ENCODE assay signal across 8 mouse cellular contexts in the genomic region with DNA sequence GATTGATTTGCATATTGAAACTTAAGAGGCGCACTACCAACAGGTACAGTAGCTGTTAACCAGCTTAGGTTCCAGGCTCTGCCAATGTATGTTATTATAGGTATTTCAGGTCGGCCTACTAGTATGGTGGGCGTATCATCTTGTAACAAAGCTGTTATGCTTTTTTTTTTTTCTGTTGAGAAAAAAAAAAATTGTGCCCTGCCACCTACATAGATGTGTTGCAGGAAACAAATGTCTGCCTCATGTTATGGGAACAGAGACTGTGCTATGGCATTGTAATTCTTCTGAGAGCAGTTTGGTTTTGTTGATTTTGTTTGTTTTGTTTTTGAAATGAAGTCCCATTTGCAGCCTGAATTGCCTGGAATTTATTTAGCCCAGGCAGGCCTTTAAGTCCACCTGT. TPM values are rescaled to one million over a fixed set of nuclear protein-coding genes. Genes with fewer than 3 reads are reported as not detected.
A peak's percentile ranks its signal among the peaks of the same experiment; 100 is the strongest.
DNase-seq lines count a peak whose midpoint lies in the region; ATAC-seq and TF ChIP-seq lines count a peak whose summit lies in the region.

No protein-coding gene starts in this region.

- no peaks in the 10 kb centered on the region for H3K27me3 ChIP-seq in kidney, adult 2 months (replicated peaks; ENCODE audit: control insufficient read depth, insufficient read depth, low read length)
- H3K27me3 ChIP-seq in hindbrain, embryonic 12.5 days = no peaks in the 10 kb centered on the region
- no peaks in the 10 kb centered on the region for H3K27me3 ChIP-seq in midbrain, embryonic 12.5 days

- peak overlapping the region; percentile 81 for H3K4me2 ChIP-seq in hindbrain, embryonic 12.5 days (replicated peaks)
- H3K4me2 ChIP-seq in midbrain, embryonic 12.5 days (replicated peaks) = peak overlapping the region; percentile 68

- ATAC-seq in hindbrain, embryonic 12.5 days (ENCODE audit: low FRiP score) = no peak
- no peak for ATAC-seq in midbrain, embryonic 12.5 days (ENCODE audit: low FRiP score, low read depth)
- no peak for ATAC-seq in monocyte, adult 5-6 weeks (replicated peaks; ENCODE audit: insufficient number of reproducible peaks, low FRiP score, low TSS enrichment, poor library complexity, severe bottlenecking)

- H3K4me1 ChIP-seq in kidney, adult 2 months (ENCODE audit: control insufficient read depth, insufficient read depth, low read length) = peaks cover 6% of the 10 kb centered on the region
- H3K4me1 ChIP-seq in bone marrow, adult 2 months (ENCODE audit: control insufficient read depth, insufficient read depth, low read length) = no peaks in the 10 kb centered on the region; the same call in 1 of the 2 replicates
- H3K4me1 ChIP-seq in hindbrain, embryonic 12.5 days = peaks cover 24% of the 10 kb centered on the region
- H3K4me1 ChIP-seq in midbrain, embryonic 12.5 days = peaks cover 30% of the 10 kb centered on the region

- no peak overlapping the region for H3K27ac ChIP-seq in kidney, adult 2 months (ENCODE audit: insufficient read depth, low read depth, low read length)
- no peak overlapping the region for H3K27ac ChIP-seq in bone marrow, adult 2 months (ENCODE audit: control insufficient read depth, insufficient read depth, low read depth, low read length, poor library complexity)
- no peak overlapping the region for H3K27ac ChIP-seq in hindbrain, embryonic 12.5 days
- H3K27ac ChIP-seq in midbrain, embryonic 12.5 days (replicated peaks) = no peak overlapping the region

- no peak for TF ChIP-seq POLR2A in kidney, adult 2 months (IDR thresholded peaks at IDR 0.05; ENCODE audit: low read depth, low read length)
- TF ChIP-seq POLR2A in bone marrow, adult 2 months (IDR thresholded peaks at IDR 0.05; ENCODE audit: borderline replicate concordance, control insufficient read depth, low read depth, low read length) = no peak

- DNase-seq in kidney, adult 2 months = no peak
- no peak for DNase-seq in kidney, adult 8-10 months
- no peak for DNase-seq in right cerebral cortex, postnatal 14 days
- no peak for DNase-seq in spleen, postnatal 10 days (ENCODE audit: low spot score in 2 of 2)

- TF ChIP-seq CTCF in kidney, adult 2 months (conservative IDR thresholded peaks at IDR 0.05; ENCODE audit: insufficient read depth, insufficient read length, low read depth, low read length) = no peak
- TF ChIP-seq CTCF in bone marrow, adult 2 months (IDR thresholded peaks at IDR 0.05; ENCODE audit: control insufficient read depth, insufficient read depth, low read length) = no peak

- H3K9me3 ChIP-seq in hindbrain, embryonic 12.5 days (replicated peaks) = no peaks in the 10 kb centered on the region
- H3K9me3 ChIP-seq in midbrain, embryonic 12.5 days = no peaks in the 10 kb centered on the region

- WGBS in kidney, adult 2 months = 13% methylated on average over 3 of the region's 3 CpGs
- 26% methylated on average over 3 of the region's 3 CpGs for WGBS in bone marrow, adult 2 months
- WGBS in hindbrain, embryonic 12.5 days = 32% methylated on average over 3 of the region's 3 CpGs
- WGBS in midbrain, embryonic 12.5 days = 45% methylated on average over 3 of the region's 3 CpGs

- H3K36me3 ChIP-seq in kidney, adult 2 months (ENCODE audit: control insufficient read depth, insufficient read depth, low read length) = no peaks in the 10 kb centered on the region; the same call in 1 of the 2 replicates
- peaks cover 17% of the 10 kb centered on the region for H3K36me3 ChIP-seq in hindbrain, embryonic 12.5 days
- peaks cover 19% of the 10 kb centered on the region for H3K36me3 ChIP-seq in midbrain, embryonic 12.5 days

- peak overlapping the region; percentile 57; the same call in 1 of the 2 replicates for H3K9ac ChIP-seq in hindbrain, embryonic 12.5 days
- H3K9ac ChIP-seq in midbrain, embryonic 12.5 days (replicated peaks) = peak overlapping the region; percentile 52

- peak overlapping the region; percentile 99 for H3K4me3 ChIP-seq in kidney, adult 2 months (ENCODE audit: insufficient read depth, low read depth, low read length)
- peak overlapping the region; percentile 79 for H3K4me3 ChIP-seq in bone marrow, adult 2 months (replicated peaks; ENCODE audit: control insufficient read depth, low read depth, low read length)
- peak overlapping the region; percentile 92 for H3K4me3 ChIP-seq in hindbrain, embryonic 12.5 days
- H3K4me3 ChIP-seq in midbrain, embryonic 12.5 days = peak overlapping the region; percentile 97

RNA-seq across cellular contexts. Expression of gene Ttc17, which starts 1.0 kb away (rescaled TPM):
- polyA plus RNA-seq in kidney, adult 2 months (2012; rRNA removed) = 12.6 and 14.7 TPM in 2 replicates
- 5.2 and 14.3 TPM in 2 replicates for polyA plus RNA-seq in bone marrow, adult 2 months (2011; ENCODE audit: insufficient read depth, insufficient read length, low replicate concordance, missing spikeins)
- 18.3 and 20.1 TPM in 2 replicates for polyA plus RNA-seq in hindbrain, embryonic 12.5 days (2016; fragmentation: Nextera tagmentation; extraction: Ambion mirVana)
- 17.4 and 20.0 TPM in 2 replicates for polyA plus RNA-seq in midbrain, embryonic 12.5 days (2016; fragmentation: Nextera tagmentation; extraction: Ambion mirVana)
- 39.2 to 67.6 TPM (median 63.9 TPM) in 3 replicates for total RNA-seq in monocyte, adult 5-6 weeks (2017)

RNA-seq across cellular contexts. Expression of gene Api5, which starts 30.5 kb away (rescaled TPM):
- 19.5 and 24.2 TPM in 2 replicates for polyA plus RNA-seq in kidney, adult 2 months (2012; rRNA removed)
- 40.5 and 42.9 TPM in 2 replicates for polyA plus RNA-seq in bone marrow, adult 2 months (2011; ENCODE audit: insufficient read depth, insufficient read length, low replicate concordance, missing spikeins)
- polyA plus RNA-seq in hindbrain, embryonic 12.5 days (2016; fragmentation: Nextera tagmentation; extraction: Ambion mirVana) = 171 and 173 TPM in 2 replicates
- polyA plus RNA-seq in midbrain, embryonic 12.5 days (2016; fragmentation: Nextera tagmentation; extraction: Ambion mirVana) = 188 and 201 TPM in 2 replicates
- total RNA-seq in monocyte, adult 5-6 weeks (2017) = 147 to 181 TPM (median 151 TPM) in 3 replicates
